Mouse (Mus musculus): ENCODE data around the gene Foxp3. TPM values are rescaled to one million over a fixed set of nuclear protein-coding genes. Genes with fewer than 3 reads are reported as not detected.

Foxp3 gene
- polyA plus RNA-seq, 1 experiment, result 0.06 TPM

DNA sequence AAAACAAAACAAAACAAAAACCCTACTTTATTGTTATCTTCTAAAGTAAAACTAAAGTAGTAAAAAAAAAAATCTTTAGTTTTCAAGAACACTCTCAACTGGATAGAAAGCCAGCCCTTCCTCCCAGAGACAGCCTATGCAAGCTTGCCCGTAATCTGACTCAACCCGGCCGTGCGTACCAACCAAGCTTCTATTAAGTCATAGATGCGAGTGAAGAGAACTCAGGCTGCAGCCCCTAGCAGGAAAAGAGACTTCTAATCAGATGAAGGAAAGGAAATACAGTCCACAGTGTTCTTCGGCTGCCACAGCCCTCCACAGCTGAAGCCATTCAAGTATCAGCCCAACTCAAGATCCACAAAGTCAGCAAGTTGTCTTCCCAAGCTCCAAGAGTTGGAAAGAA, 7.1 kb upstream of the Foxp3 start:
- Histone ChIP-seq H3K27me3 (ENCODE audit: control insufficient read depth, insufficient read depth, insufficient read length) (no peaks in the 10 kb centered on the region), H3K4me2 (ENCODE audit: low read depth) (no peak overlapping the region)
- TF ChIP-seq MYOD1 (IDR thresholded peaks at IDR 0.05; ENCODE audit: control insufficient read depth in 1 of 3, insufficient read length in 2 of 3, low read depth in 2 of 3) (no peak), E2F4 (IDR thresholded peaks at IDR 0.05; ENCODE audit: insufficient read depth) (no peak), TCF3 (IDR thresholded peaks at IDR 0.05; ENCODE audit: insufficient read length, low read depth) (no peak), POLR2AphosphoS2 (IDR thresholded peaks at IDR 0.05; ENCODE audit: insufficient read length, low read depth) (no peak), REST (IDR thresholded peaks at IDR 0.05; ENCODE audit: insufficient read depth, insufficient read length) (no peak), MAX (IDR thresholded peaks at IDR 0.05; ENCODE audit: low read depth) (no peak), POLR2A (IDR thresholded peaks at IDR 0.05; ENCODE audit: insufficient read length, low read depth) (no peak), USF1 (IDR thresholded peaks at IDR 0.05; ENCODE audit: low read depth) (no peak), SRF (IDR thresholded peaks at IDR 0.05; ENCODE audit: control insufficient read depth, insufficient read length, low read depth) (no peak), MYOG (IDR thresholded peaks at IDR 0.05; ENCODE audit: control insufficient read depth in 1 of 3, insufficient read depth in 1 of 3, insufficient read length in 2 of 3, low read depth in 2 of 3) (no peak), CEBPB (IDR thresholded peaks at IDR 0.05; ENCODE audit: insufficient read depth, poor library complexity, severe bottlenecking) (no peak), TCF12 (IDR thresholded peaks at IDR 0.05; ENCODE audit: insufficient read depth, poor library complexity, severe bottlenecking) (no peak)

DNA sequence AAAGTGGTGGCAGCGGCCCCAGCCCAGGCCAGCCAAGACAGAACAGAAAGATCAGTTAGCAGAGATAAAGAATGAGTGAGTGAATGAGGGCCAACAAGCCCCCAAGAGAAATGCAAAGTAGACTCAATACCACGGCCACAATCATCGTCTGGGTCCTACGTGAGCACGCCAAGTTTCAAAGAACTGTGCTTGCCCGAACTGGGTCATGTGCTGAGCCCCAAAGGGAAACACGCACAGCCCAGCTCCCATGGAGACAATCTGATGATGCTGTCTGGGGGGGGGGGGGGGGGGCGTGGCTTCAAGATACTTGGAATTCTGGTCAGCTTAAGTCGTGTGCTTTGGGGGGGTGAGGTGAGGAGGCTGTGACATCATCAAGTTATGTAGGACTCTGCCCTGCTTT, 6.0 kb upstream of the Foxp3 start:
- Histone ChIP-seq H3K79me2 (ENCODE audit: control insufficient read depth, insufficient read depth) (peaks cover 6% of the 10 kb centered on the region), H3K36me3 (ENCODE audit: control insufficient read depth, insufficient read depth) (no peaks in the 10 kb centered on the region), H3ac (ENCODE audit: control insufficient read depth, insufficient read length) (no peak overlapping the region), H3K4me2 (ENCODE audit: low read depth) (no peak overlapping the region), H3K4me3 (no peak overlapping the region), H3K27me3 (ENCODE audit: control insufficient read depth, insufficient read depth, insufficient read length) (no peaks in the 10 kb centered on the region)
- peak; percentile 47 for TF ChIP-seq POLR2AphosphoS2 (IDR thresholded peaks at IDR 0.05; ENCODE audit: insufficient read length, low read depth)
- no peak for TF ChIP-seq USF1 (IDR thresholded peaks at IDR 0.05; ENCODE audit: low read depth)

More for the DNA sequence above, 7.1 kb upstream of the Foxp3 start:
- no peak overlapping the region for H3K4me3 ChIP-seq
- H3ac ChIP-seq (ENCODE audit: control insufficient read depth, insufficient read length), result no peak overlapping the region
- no peaks in the 10 kb centered on the region for H3K79me2 ChIP-seq (ENCODE audit: control insufficient read depth, insufficient read depth)
- no peaks in the 10 kb centered on the region for H3K36me3 ChIP-seq (ENCODE audit: control insufficient read depth, insufficient read depth)

DNA sequence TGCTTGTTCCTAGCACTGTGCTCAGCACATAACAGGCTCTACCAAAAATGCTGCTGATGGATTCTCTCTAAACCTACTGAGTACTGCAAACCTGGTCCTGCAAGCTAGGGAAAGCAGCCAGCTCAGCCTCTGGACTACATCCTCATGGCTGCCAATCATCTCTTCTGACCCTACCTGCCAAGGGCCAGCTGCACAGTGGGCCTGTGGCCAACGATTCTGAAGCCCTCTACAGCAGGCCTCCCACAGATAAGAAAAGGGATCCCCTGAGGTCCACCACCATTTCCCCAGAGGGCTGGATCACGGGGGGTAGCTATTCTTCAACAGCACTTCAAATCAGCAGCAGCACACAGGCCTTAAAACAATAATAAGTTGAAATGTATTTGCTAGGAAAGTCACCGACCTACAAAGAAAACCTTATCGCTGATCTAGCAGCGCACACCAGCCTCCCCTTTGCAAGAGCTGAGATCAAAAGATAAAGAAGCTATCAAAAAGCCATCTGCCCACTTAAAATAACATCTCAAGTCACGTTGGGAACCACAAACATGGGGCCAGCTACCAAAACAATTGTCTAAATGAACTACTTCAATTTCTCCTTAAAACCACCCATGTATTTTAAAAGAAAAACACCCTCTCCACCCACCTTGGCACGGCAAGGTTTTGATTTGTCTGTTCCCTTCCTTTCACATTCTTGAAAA, 2.8 kb upstream of the Foxp3 start:
- Histone ChIP-seq H3K4me2 (ENCODE audit: low read depth) (no peak overlapping the region), H3K27me3 (ENCODE audit: control insufficient read depth, insufficient read depth, insufficient read length) (no peaks in the 10 kb centered on the region), H3K79me2 (ENCODE audit: control insufficient read depth, insufficient read depth) (peaks cover 13% of the 10 kb centered on the region), H3ac (ENCODE audit: control insufficient read depth, insufficient read length) (no peak overlapping the region), H3K36me3 (ENCODE audit: control insufficient read depth, insufficient read depth) (no peaks in the 10 kb centered on the region), H3K4me3 (no peak overlapping the region)
- TF ChIP-seq MYOG (IDR thresholded peaks at IDR 0.05; ENCODE audit: control insufficient read depth in 1 of 3, insufficient read depth in 1 of 3, insufficient read length in 2 of 3, low read depth in 2 of 3) (no peak), TCF12 (IDR thresholded peaks at IDR 0.05; ENCODE audit: insufficient read depth, poor library complexity, severe bottlenecking) (no peak), POLR2AphosphoS2 (IDR thresholded peaks at IDR 0.05; ENCODE audit: insufficient read length, low read depth) (no peak), SRF (IDR thresholded peaks at IDR 0.05; ENCODE audit: control insufficient read depth, insufficient read length, low read depth) (no peak), TCF3 (IDR thresholded peaks at IDR 0.05; ENCODE audit: insufficient read length, low read depth) (no peak), MYOD1 (IDR thresholded peaks at IDR 0.05; ENCODE audit: control insufficient read depth in 1 of 3, insufficient read length in 2 of 3, low read depth in 2 of 3) (no peak), E2F4 (IDR thresholded peaks at IDR 0.05; ENCODE audit: insufficient read depth) (no peak), REST (IDR thresholded peaks at IDR 0.05; ENCODE audit: insufficient read depth, insufficient read length) (no peak), POLR2A (IDR thresholded peaks at IDR 0.05; ENCODE audit: insufficient read length, low read depth) (no peak), USF1 (IDR thresholded peaks at IDR 0.05; ENCODE audit: low read depth) (no peak), CEBPB (IDR thresholded peaks at IDR 0.05; ENCODE audit: insufficient read depth, poor library complexity, severe bottlenecking) (no peak), MAX (IDR thresholded peaks at IDR 0.05; ENCODE audit: low read depth) (no peak)

DNA sequence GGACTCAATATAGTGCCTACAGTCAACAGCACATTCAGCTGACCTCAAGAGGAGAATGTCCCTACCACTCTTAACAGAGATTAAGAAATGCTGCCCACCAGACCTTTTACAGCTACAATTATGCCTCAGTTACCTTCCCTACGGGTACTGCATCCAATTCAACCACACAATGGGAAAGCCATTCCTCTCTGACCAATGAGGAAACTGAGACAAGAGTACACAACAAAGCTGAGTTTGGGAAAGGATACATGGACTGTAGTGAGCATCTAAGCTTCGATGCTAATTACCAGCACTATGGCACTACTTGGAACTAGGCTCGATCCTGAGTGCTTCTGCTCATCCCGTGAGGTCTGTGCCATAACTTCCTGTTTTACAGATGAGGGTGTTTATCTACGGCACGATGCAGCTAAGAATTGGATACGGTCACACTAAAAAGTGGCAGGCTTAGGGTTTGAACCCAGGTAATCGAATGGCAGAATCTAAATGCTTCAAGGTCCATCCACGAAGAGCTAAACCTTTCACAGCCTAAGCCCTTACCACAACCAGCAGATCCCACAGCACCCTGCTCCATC, 1.8 kb upstream of the Foxp3 start:
- TF ChIP-seq E2F4 (IDR thresholded peaks at IDR 0.05; ENCODE audit: insufficient read depth) (no peak), POLR2A (IDR thresholded peaks at IDR 0.05; ENCODE audit: insufficient read length, low read depth) (no peak), REST (IDR thresholded peaks at IDR 0.05; ENCODE audit: insufficient read depth, insufficient read length) (no peak), MYOD1 (IDR thresholded peaks at IDR 0.05; ENCODE audit: control insufficient read depth in 1 of 3, insufficient read length in 2 of 3, low read depth in 2 of 3) (no peak), CEBPB (IDR thresholded peaks at IDR 0.05; ENCODE audit: insufficient read depth, poor library complexity, severe bottlenecking) (no peak)
- H3K79me2 ChIP-seq (ENCODE audit: control insufficient read depth, insufficient read depth), result peaks cover 13% of the 10 kb centered on the region
- no peak overlapping the region for H3K4me3 ChIP-seq
- no peaks in the 10 kb centered on the region for H3K27me3 ChIP-seq (ENCODE audit: control insufficient read depth, insufficient read depth, insufficient read length)
- H3K4me2 ChIP-seq (ENCODE audit: low read depth), result no peak overlapping the region
- no peaks in the 10 kb centered on the region for H3K36me3 ChIP-seq (ENCODE audit: control insufficient read depth, insufficient read depth)
- no peak overlapping the region for H3ac ChIP-seq (ENCODE audit: control insufficient read depth, insufficient read length)

DNA sequence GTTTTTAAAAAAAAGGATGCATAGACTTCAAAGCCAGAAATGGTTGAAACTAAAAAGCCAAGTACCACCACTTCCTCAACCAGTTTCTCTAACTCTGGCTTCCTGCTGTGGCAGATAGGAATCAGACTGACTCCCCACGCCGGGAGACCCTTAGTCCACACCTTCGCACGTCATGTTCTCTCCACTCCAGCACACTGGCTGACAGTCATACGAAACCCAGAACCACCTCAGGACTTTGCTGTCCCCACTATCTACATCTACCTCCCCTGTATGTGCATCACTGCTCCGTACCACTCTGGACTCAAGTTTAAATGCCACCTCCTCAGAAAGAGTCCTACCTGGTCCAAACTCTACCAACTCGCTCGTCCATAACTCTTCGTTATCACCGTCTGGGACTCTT, 978 bp upstream of the Foxp3 start:
- Histone ChIP-seq H3K4me3 (peak overlapping the region; percentile 34), H3ac (ENCODE audit: control insufficient read depth, insufficient read length) (no peak overlapping the region), H3K27me3 (ENCODE audit: control insufficient read depth, insufficient read depth, insufficient read length) (no peaks in the 10 kb centered on the region), H3K79me2 (ENCODE audit: control insufficient read depth, insufficient read depth) (peaks cover 13% of the 10 kb centered on the region), H3K4me2 (ENCODE audit: low read depth) (peak overlapping the region; percentile 61), H3K36me3 (ENCODE audit: control insufficient read depth, insufficient read depth) (no peaks in the 10 kb centered on the region)
- no peak for TF ChIP-seq POLR2A (IDR thresholded peaks at IDR 0.05; ENCODE audit: insufficient read length, low read depth)
- TF ChIP-seq TCF3 (IDR thresholded peaks at IDR 0.05; ENCODE audit: insufficient read length, low read depth), result no peak
- no peak for TF ChIP-seq SRF (IDR thresholded peaks at IDR 0.05; ENCODE audit: control insufficient read depth, insufficient read length, low read depth)
- TF ChIP-seq REST (IDR thresholded peaks at IDR 0.05; ENCODE audit: insufficient read depth, insufficient read length), result no peak
- no peak for TF ChIP-seq MYOD1 (IDR thresholded peaks at IDR 0.05; ENCODE audit: control insufficient read depth in 1 of 3, insufficient read length in 2 of 3, low read depth in 2 of 3)
- peak; percentile 31 for TF ChIP-seq POLR2AphosphoS2 (IDR thresholded peaks at IDR 0.05; ENCODE audit: insufficient read length, low read depth)
- no peak for TF ChIP-seq MYOG (IDR thresholded peaks at IDR 0.05; ENCODE audit: control insufficient read depth in 1 of 3, insufficient read depth in 1 of 3, insufficient read length in 2 of 3, low read depth in 2 of 3)
